Comparison of ENCODE assay signal across 11 mouse cellular contexts in genomic region chr17:71089781-71090480, GRCm38 (mm10).
DNase-seq lines count a peak whose midpoint lies in the region; ATAC-seq and TF ChIP-seq lines count a peak whose summit lies in the region.
"Had no signal": no experiment of that assay in that cellular context is flagged by ENCODE, and none has a peak within 500 bp of the region (broad histone marks: within the 10 kb centered on the region; RNA-seq: fewer than 3 reads in every experiment).

No protein-coding gene starts in this region.

- no peaks in the 10 kb centered on the region for H3K9me3 ChIP-seq in kidney, embryonic 16.5 days (ENCODE audit: low read length)
- H3K9me3 ChIP-seq in stomach, postnatal 0 days (ENCODE audit: control insufficient read depth, low read length): no peaks in the 10 kb centered on the region
- no peaks in the 10 kb centered on the region for H3K9me3 ChIP-seq in hindbrain, embryonic 13.5 days
- H3K9me3 ChIP-seq: forebrain, embryonic 12.5 days; midbrain, embryonic 13.5 days had no signal

- H3K27ac ChIP-seq in liver, adult 2 months (replicated peaks; ENCODE audit: insufficient read depth, low read depth, low read length): peak overlapping the region; percentile 100
- H3K27ac ChIP-seq in kidney, embryonic 16.5 days (ENCODE audit: low read length): peak overlapping the region; percentile 13; the same call in 1 of the 2 replicates
- H3K27ac ChIP-seq in stomach, postnatal 0 days (replicated peaks): peak overlapping the region; percentile 87
- no peak overlapping the region for H3K27ac ChIP-seq in hindbrain, embryonic 13.5 days
- H3K27ac ChIP-seq: forebrain, embryonic 12.5 days; midbrain, embryonic 13.5 days had no signal

- no peaks in the 10 kb centered on the region for H3K36me3 ChIP-seq in liver, adult 2 months (ENCODE audit: control insufficient read depth, insufficient read depth, low read length)
- H3K36me3 ChIP-seq in kidney, embryonic 16.5 days (ENCODE audit: insufficient read depth, low read length): no peaks in the 10 kb centered on the region
- H3K36me3 ChIP-seq in stomach, postnatal 0 days (ENCODE audit: control insufficient read depth, insufficient read depth, low read length): no peaks in the 10 kb centered on the region
- no peaks in the 10 kb centered on the region for H3K36me3 ChIP-seq in hindbrain, embryonic 13.5 days
- H3K36me3 ChIP-seq: forebrain, embryonic 12.5 days; midbrain, embryonic 13.5 days had no signal

- no peaks in the 10 kb centered on the region for H3K79me2 ChIP-seq in liver, adult 2 months (ENCODE audit: control insufficient read depth, insufficient read depth, low read length)

- WGBS in liver, adult 2 months: 29% methylated on average over 11 of the region's 11 CpGs
- WGBS in kidney, embryonic 16.5 days: 63% methylated on average over 11 of the region's 11 CpGs
- WGBS in lung, adult 2 months: 68% methylated on average over 11 of the region's 11 CpGs
- 85% methylated on average over 11 of the region's 11 CpGs for WGBS in stomach, postnatal 0 days
- 73% methylated on average over 11 of the region's 11 CpGs for WGBS in hindbrain, embryonic 13.5 days

- TF ChIP-seq POLR2A in liver, adult 2 months (IDR thresholded peaks at IDR 0.05; ENCODE audit: extremely low read depth, insufficient read depth, low read length): 0 out of 2 replicates have a peak, but pooled peaks have one; percentile 19
- peak; percentile 36; the same call in 1 of the 2 replicates for TF ChIP-seq POLR2A in lung, adult 2 months (IDR thresholded peaks at IDR 0.05; ENCODE audit: borderline replicate concordance, extremely low read depth, low read depth, low read length)

- no peak overlapping the region for H3K4me3 ChIP-seq in liver, adult 2 months (ENCODE audit: insufficient read depth, low read depth, low read length)
- H3K4me3 ChIP-seq in kidney, embryonic 16.5 days (ENCODE audit: low read length): no peak overlapping the region
- H3K4me3 ChIP-seq in lung, adult 2 months (replicated peaks; ENCODE audit: extremely low read depth, low read depth, low read length): no peak overlapping the region
- no peak overlapping the region for H3K4me3 ChIP-seq in stomach, postnatal 0 days (ENCODE audit: low read depth, low read length)
- H3K4me3 ChIP-seq in hindbrain, embryonic 13.5 days: no peak overlapping the region
- H3K4me3 ChIP-seq: forebrain, embryonic 12.5 days; midbrain, embryonic 13.5 days had no signal

- peaks cover 33% of the 10 kb centered on the region for H3K4me1 ChIP-seq in liver, adult 2 months (ENCODE audit: control insufficient read depth, insufficient read depth, low read length)
- H3K4me1 ChIP-seq in kidney, embryonic 16.5 days (ENCODE audit: insufficient read depth, low read length): peaks cover 23% of the 10 kb centered on the region
- peaks cover 24% of the 10 kb centered on the region for H3K4me1 ChIP-seq in lung, adult 2 months (ENCODE audit: control insufficient read depth, insufficient read depth, low read length)
- no peaks in the 10 kb centered on the region for H3K4me1 ChIP-seq in stomach, postnatal 0 days (replicated peaks; ENCODE audit: control insufficient read depth, insufficient read depth)
- no peaks in the 10 kb centered on the region for H3K4me1 ChIP-seq in hindbrain, embryonic 13.5 days (replicated peaks)
- H3K4me1 ChIP-seq: forebrain, embryonic 12.5 days had no signal

- H3K4me2 ChIP-seq in kidney, embryonic 16.5 days (replicated peaks; ENCODE audit: low read depth, low read length): no peak overlapping the region
- no peak overlapping the region for H3K4me2 ChIP-seq in stomach, postnatal 0 days (replicated peaks; ENCODE audit: low read depth)
- no peak overlapping the region for H3K4me2 ChIP-seq in hindbrain, embryonic 13.5 days
- H3K4me2 ChIP-seq: forebrain, embryonic 12.5 days; midbrain, embryonic 13.5 days had no signal

- DNase-seq in liver, adult 2 months (ENCODE audit: extremely low read depth, low read depth, low spot score): peak; percentile 99
- DNase-seq in liver: no peak
- peak; percentile 61 for DNase-seq in lung, adult 2 months
- DNase-seq in stomach, postnatal 0 days (ENCODE audit: low spot score): peak; percentile 46
- DNase-seq in testis, postnatal 10 days (ENCODE audit: low spot score): no peak
- no peak for DNase-seq in right cerebral cortex, postnatal 25 days
- DNase-seq: left cerebral cortex, postnatal 4 days had no signal

- TF ChIP-seq CTCF in liver, adult 2 months (IDR thresholded peaks at IDR 0.05; ENCODE audit: low read depth, low read length): no peak
- TF ChIP-seq CTCF in lung, adult 2 months (IDR thresholded peaks at IDR 0.05; ENCODE audit: insufficient read depth, low read length): no peak
- no peak for TF ChIP-seq CTCF in stomach, postnatal 0 days (IDR thresholded peaks at IDR 0.05; ENCODE audit: low read depth)

- H3K9ac ChIP-seq in liver, adult 2 months (ENCODE audit: low read depth, low read length): peak overlapping the region; percentile 74
- no peak overlapping the region for H3K9ac ChIP-seq in kidney, embryonic 16.5 days (replicated peaks; ENCODE audit: low read length)
- H3K9ac ChIP-seq in stomach, postnatal 0 days (ENCODE audit: low read length): no peak overlapping the region
- H3K9ac ChIP-seq in hindbrain, embryonic 13.5 days: no peak overlapping the region
- H3K9ac ChIP-seq: forebrain, embryonic 12.5 days; midbrain, embryonic 13.5 days had no signal

- H3K27me3 ChIP-seq in liver, adult 2 months (ENCODE audit: control insufficient read depth, insufficient read depth, low read length): no peaks in the 10 kb centered on the region
- no peaks in the 10 kb centered on the region for H3K27me3 ChIP-seq in kidney, embryonic 16.5 days (ENCODE audit: insufficient read depth, low read length)
- no peaks in the 10 kb centered on the region for H3K27me3 ChIP-seq in stomach, postnatal 0 days (ENCODE audit: control insufficient read depth, insufficient read depth, low read length)
- H3K27me3 ChIP-seq in hindbrain, embryonic 13.5 days: no peaks in the 10 kb centered on the region
- H3K27me3 ChIP-seq: forebrain, embryonic 12.5 days; midbrain, embryonic 13.5 days had no signal

- ATAC-seq in kidney, embryonic 16.5 days (ENCODE audit: low FRiP score, low TSS enrichment): no peak
- ATAC-seq in stomach, postnatal 0 days (ENCODE audit: low FRiP score, low TSS enrichment): peak; percentile 64
- no peak for ATAC-seq in hindbrain, embryonic 13.5 days (ENCODE audit: low FRiP score)
- ATAC-seq: midbrain, embryonic 13.5 days had no signal

- no peak for TF ChIP-seq EP300 in stomach, postnatal 0 days (optimal IDR thresholded peaks at IDR 0.05)

Comparison
In these comparisons a context has a peak if more than half of its experiments do, and no peak if none do; other contexts are left out.
1. DNase-seq: peak in liver, adult 2 months (single experiment), lung, adult 2 months (single experiment) and stomach, postnatal 0 days (single experiment); none in liver (single experiment), testis, postnatal 10 days (single experiment) and right cerebral cortex, postnatal 25 days (single experiment).